In genomic region chr10:88603773-88604172, GRCm38 (mm10) we compare ENCODE assay signal across 26 mouse cellular contexts. TPM values are rescaled to one million over a fixed set of nuclear protein-coding genes. Genes with fewer than 3 reads are reported as not detected.
DNase-seq lines count a peak whose midpoint lies in the region; ATAC-seq lines count a peak whose summit lies in the region.
"Had no signal": no experiment of that assay in that cellular context is flagged by ENCODE, and none has a peak within 500 bp of the region (broad histone marks: within the 10 kb centered on the region; RNA-seq: fewer than 3 reads in every experiment).

No protein-coding gene starts in this region.

- H3K4me1 ChIP-seq in hindbrain, embryonic 10.5 days (replicated peaks) = peaks cover 27% of the 10 kb centered on the region
- H3K4me1 ChIP-seq in hindbrain, embryonic 16.5 days (ENCODE audit: control insufficient read depth, insufficient read depth, low read depth, low read length) = peaks cover 3% of the 10 kb centered on the region
- no peaks in the 10 kb centered on the region; the same call in 1 of the 2 replicates for H3K4me1 ChIP-seq in midbrain, embryonic 14.5 days (ENCODE audit: control insufficient read depth, insufficient read depth, low read length)
- peaks cover 13% of the 10 kb centered on the region for H3K4me1 ChIP-seq in midbrain, embryonic 10.5 days
- H3K4me1 ChIP-seq: heart, embryonic 10.5 days; stomach, embryonic 15.5 days had no signal

- no peak for ATAC-seq in hindbrain, embryonic 16.5 days
- ATAC-seq in midbrain, embryonic 14.5 days (ENCODE audit: low FRiP score, low TSS enrichment) = no peak
- ATAC-seq: midbrain, embryonic 16.5 days had no signal

- DNase-seq in adrenal gland, postnatal 10 days = peak; percentile 10
- no peak for DNase-seq in adrenal gland, adult 18-20 months (ENCODE audit: low spot score in 2 of 2)
- DNase-seq in hindbrain, embryonic 10.5 days (ENCODE audit: low spot score) = no peak
- peak; percentile 40 for DNase-seq in midbrain, embryonic 14.5 days
- DNase-seq in midbrain, embryonic 10.5 days (ENCODE audit: low spot score) = no peak
- DNase-seq in left cerebral cortex, adult 8-10 months (ENCODE audit: low spot score in 2 of 2) = no peak
- DNase-seq: adrenal gland, adult 2 months; cerebellum, adult 18-20 months; cerebellum, postnatal 14 days; kidney, adult 2 months; kidney, postnatal 14 days; lung, adult 18-20 months; lung, postnatal 14 days; right cerebral cortex, adult 18-20 months; right cerebral cortex, postnatal 4 days; thymus, postnatal 36 days had no signal

- no peaks in the 10 kb centered on the region for H3K9me3 ChIP-seq in hindbrain, embryonic 10.5 days
- no peaks in the 10 kb centered on the region for H3K9me3 ChIP-seq in hindbrain, embryonic 16.5 days (ENCODE audit: control insufficient read depth, low read length)
- H3K9me3 ChIP-seq in midbrain, embryonic 14.5 days (ENCODE audit: control insufficient read depth, low read length) = no peaks in the 10 kb centered on the region
- no peaks in the 10 kb centered on the region for H3K9me3 ChIP-seq in midbrain, embryonic 10.5 days (replicated peaks)
- H3K9me3 ChIP-seq: forebrain, embryonic 12.5 days; heart, embryonic 10.5 days; neural tube, embryonic 15.5 days; stomach, embryonic 15.5 days had no signal

- H3K27me3 ChIP-seq in hindbrain, embryonic 10.5 days (ENCODE audit: insufficient read depth, poor library complexity, severe bottlenecking) = no peaks in the 10 kb centered on the region
- H3K27me3 ChIP-seq in hindbrain, embryonic 16.5 days (replicated peaks; ENCODE audit: control insufficient read depth, insufficient read depth, low read length) = no peaks in the 10 kb centered on the region
- no peaks in the 10 kb centered on the region for H3K27me3 ChIP-seq in midbrain, embryonic 14.5 days (ENCODE audit: control insufficient read depth, insufficient read depth, low read length)
- H3K27me3 ChIP-seq in midbrain, embryonic 10.5 days (ENCODE audit: low read depth, poor library complexity, severe bottlenecking) = no peaks in the 10 kb centered on the region; the same call in 1 of the 2 replicates
- H3K27me3 ChIP-seq: forebrain, embryonic 12.5 days; neural tube, embryonic 15.5 days; stomach, embryonic 15.5 days had no signal

- H3K4me2 ChIP-seq in hindbrain, embryonic 16.5 days (ENCODE audit: low read length) = no peak overlapping the region
- H3K4me2 ChIP-seq in midbrain, embryonic 14.5 days (ENCODE audit: low read length) = no peak overlapping the region
- H3K4me2 ChIP-seq: forebrain, embryonic 12.5 days; liver, embryonic 11.5 days; neural tube, embryonic 15.5 days; stomach, embryonic 15.5 days had no signal

- WGBS in hindbrain, embryonic 10.5 days = 73% methylated on average over 2 of the region's 2 CpGs
- WGBS in hindbrain, embryonic 16.5 days = 49% methylated on average over 2 of the region's 2 CpGs
- WGBS in midbrain, embryonic 14.5 days = 61% methylated on average over 2 of the region's 2 CpGs
- WGBS in midbrain, embryonic 10.5 days = 75% methylated on average over 2 of the region's 2 CpGs

- 0 out of 2 replicates have a peak overlapping the region, but pooled peaks have one; percentile 20 for H3K4me3 ChIP-seq in hindbrain, embryonic 10.5 days
- H3K4me3 ChIP-seq in hindbrain, embryonic 16.5 days (ENCODE audit: low read length) = no peak overlapping the region
- no peak overlapping the region for H3K4me3 ChIP-seq in midbrain, embryonic 14.5 days (replicated peaks; ENCODE audit: low read depth, low read length)
- H3K4me3 ChIP-seq in midbrain, embryonic 10.5 days = no peak overlapping the region
- H3K4me3 ChIP-seq: forebrain, embryonic 12.5 days; heart, embryonic 10.5 days; neural tube, embryonic 15.5 days; stomach, embryonic 15.5 days had no signal

- no peaks in the 10 kb centered on the region for H3K36me3 ChIP-seq in hindbrain, embryonic 10.5 days
- H3K36me3 ChIP-seq in hindbrain, embryonic 16.5 days (ENCODE audit: control insufficient read depth, insufficient read depth, low read length) = no peaks in the 10 kb centered on the region
- no peaks in the 10 kb centered on the region for H3K36me3 ChIP-seq in midbrain, embryonic 14.5 days (ENCODE audit: control insufficient read depth, insufficient read depth, low read length)
- H3K36me3 ChIP-seq in midbrain, embryonic 10.5 days = no peaks in the 10 kb centered on the region
- H3K36me3 ChIP-seq: forebrain, embryonic 12.5 days; heart, embryonic 10.5 days; neural tube, embryonic 15.5 days; stomach, embryonic 15.5 days had no signal

- H3K27ac ChIP-seq in hindbrain, embryonic 10.5 days = no peak overlapping the region
- no peak overlapping the region for H3K27ac ChIP-seq in hindbrain, embryonic 16.5 days (ENCODE audit: low read depth, low read length)
- no peak overlapping the region for H3K27ac ChIP-seq in midbrain, embryonic 14.5 days (replicated peaks; ENCODE audit: low read depth, low read length)
- H3K27ac ChIP-seq in midbrain, embryonic 10.5 days (replicated peaks) = no peak overlapping the region
- H3K27ac ChIP-seq: forebrain, embryonic 12.5 days; heart, embryonic 10.5 days; neural tube, embryonic 15.5 days; stomach, embryonic 15.5 days had no signal

- no peak overlapping the region for H3K9ac ChIP-seq in hindbrain, embryonic 16.5 days (ENCODE audit: low read depth, low read length)
- H3K9ac ChIP-seq in midbrain, embryonic 14.5 days (replicated peaks; ENCODE audit: low read length) = no peak overlapping the region
- H3K9ac ChIP-seq: forebrain, embryonic 12.5 days; neural tube, embryonic 15.5 days; stomach, embryonic 15.5 days had no signal

RNA-seq across cellular contexts. Expression of gene Mybpc1, which starts 1.2 kb away (rescaled TPM):
- 100 to 1,000 TPM in 1 of 2 experiments, 10 to 100 TPM in 1; 43.0 to 253 TPM for total RNA-seq in adrenal gland, postnatal 10 days (2021)
- 1 to 10 TPM in 1 of 2 experiments, under 1 TPM in 1; 0.60 to 4.3 TPM for total RNA-seq in adrenal gland, adult 18-20 months (2021)
- polyA plus RNA-seq in hindbrain, embryonic 10.5 days (2016; fragmentation: Nextera tagmentation; extraction: Ambion mirVana) = 4.8 and 6.8 TPM in 2 replicates
- 3.4 and 14.1 TPM in 2 replicates for polyA plus RNA-seq in hindbrain, embryonic 16.5 days (2015; fragmentation: Nextera tagmentation; extraction: Ambion mirVana)
- 1.3 and 4.1 TPM in 2 replicates for polyA plus RNA-seq in midbrain, embryonic 14.5 days (2014; fragmentation: Nextera tagmentation; extraction: Ambion mirVana)
- 1.0 and 1.6 TPM in 2 replicates for polyA plus RNA-seq in midbrain, embryonic 10.5 days (2016; fragmentation: Nextera tagmentation; extraction: Ambion mirVana)
- 1 to 10 TPM; 4.3 to 5.9 (median 5.4) TPM for total RNA-seq in left cerebral cortex, adult 8-10 months (2022)
- total RNA-seq: granulocyte monocyte progenitor cell, adult 5-6 weeks; hematopoietic stem cell, adult 5-6 weeks; megakaryocyte, adult 5-6 weeks had no signal

Comparison
In these comparisons a context has a peak if more than half of its experiments do, and no peak if none do; other contexts are left out.
1. DNase-seq: peak in adrenal gland, postnatal 10 days (single experiment) and midbrain, embryonic 14.5 days (single experiment); none in adrenal gland, adult 18-20 months (0 of 2), hindbrain, embryonic 10.5 days (single experiment), midbrain, embryonic 10.5 days (single experiment) and left cerebral cortex, adult 8-10 months (0 of 2).